Mouse (Mus musculus) heart, embryonic 11.5 days (tissue): ENCODE data around the gene Defa36. TPM values are rescaled to one million over a fixed set of nuclear protein-coding genes. Genes with fewer than 3 reads are reported as not detected.
"Not testable (repeated sequence)": the region's sequence is repeated elsewhere in the genome, so short reads cannot be mapped to it uniquely, and the experiment has no call there.

Experiments
- ATAC-seq: fragments of 200-750 bp; cut with Nextera tagmentation; replicated peaks from 2 replicates; pipeline ENCODE4 v1.8.0; 2017; ENCODE audit warnings: moderate library complexity; ENCODE audit not compliant: insufficient number of reproducible peaks, low FRiP score, low TSS enrichment
- H3K27ac ChIP-seq: fragments of 300-500 bp; sonication (generic); 2 replicates; pipeline ENCODE4 v1.5.1; 2014; ENCODE audit warnings: mild to moderate bottlenecking, low read depth, low read length
- H3K27me3 ChIP-seq: fragments of 300-500 bp; sonication (generic); 2 replicates; pipeline ENCODE4 v1.6.1; 2014; ENCODE audit warnings: mild to moderate bottlenecking, low read length, mixed read lengths; ENCODE audit not compliant: control insufficient read depth, insufficient read depth
- H3K36me3 ChIP-seq: fragments of 300-500 bp; sonication (generic); 2 replicates; pipeline ENCODE4 v1.6.1; 2014; ENCODE audit warnings: mild to moderate bottlenecking, low read length, moderate library complexity, mixed read lengths; ENCODE audit not compliant: control insufficient read depth, insufficient read depth
- H3K4me1 ChIP-seq: fragments of 300-500 bp; sonication (generic); 2 replicates; pipeline ENCODE4 v1.6.1; 2014; ENCODE audit warnings: low read length; ENCODE audit not compliant: control insufficient read depth, insufficient read depth
- H3K4me2 ChIP-seq: fragments of 300-500 bp; sonication (generic); 2 replicates; pipeline ENCODE4 v1.6.1; 2014; ENCODE audit warnings: mild to moderate bottlenecking, moderate library complexity
- H3K4me3 ChIP-seq: fragments of 300-500 bp; sonication (generic); 2 replicates; pipeline ENCODE4 v1.5.1; 2014; ENCODE audit warnings: low read depth, low read length
- H3K9ac ChIP-seq: fragments of 300-500 bp; sonication (generic); 2 replicates; pipeline ENCODE4 v1.6.1; 2014; ENCODE audit warnings: mild to moderate bottlenecking, low read depth, low read length, moderate library complexity
- H3K9me3 ChIP-seq: fragments of 300-500 bp; sonication (generic); replicated peaks from 2 replicates; pipeline ENCODE4 v1.6.1; 2016; ENCODE audit warnings: low read length; ENCODE audit not compliant: control insufficient read depth
- WGBS: fragments of 180-500 bp; shearing (Covaris S2); extraction: QIAGEN DNeasy Blood & Tissue Kit; methylation state at CpG from one replicate; pipeline ENCODE4 v1.1.7; 2014; ENCODE audit not compliant: insufficient replicate concordance; 5-methylcytosine and 5-hydroxymethylcytosine counted together
- polyA plus RNA-seq: library from polyadenylated mRNA; unstranded; fragments of >200 nt; fragmentation: Nextera tagmentation; extraction: Ambion mirVana; gene quantifications from 2 replicates; pipeline ENCODE4 v1.2.1, GENCODE M21; 2014

The Defa36 gene
- not detected in 2 replicates for polyA plus RNA-seq

- not testable (repeated sequence) for ATAC-seq, H3K27ac ChIP-seq, H3K4me3 ChIP-seq, H3K27me3 ChIP-seq, H3K4me1 ChIP-seq, H3K9ac ChIP-seq, H3K36me3 ChIP-seq, H3K9me3 ChIP-seq, H3K4me2 ChIP-seq
- WGBS, result no CpG with 5 or more reads among the region's 1 CpGs
Observed at GRCm38 (mm10) chr8:21427111-21427510, at the start of gene Defa36. TSS of gene Defa36 (plus strand) at chr8:21427411.

- not testable (repeated sequence) for ATAC-seq, H3K9me3 ChIP-seq, H3K4me2 ChIP-seq, H3K27me3 ChIP-seq, H3K9ac ChIP-seq, H3K4me3 ChIP-seq, H3K27ac ChIP-seq, H3K4me1 ChIP-seq, H3K36me3 ChIP-seq
- no CpG with 5 or more reads among the region's 2 CpGs for WGBS
Observed at GRCm38 (mm10) chr8:21378215-21378614, 49.0 kb upstream of the Defa36 start, which contains the start of gene Defa2. TSS of gene Defa2 (plus strand) at chr8:21378515.

GRCm38 (mm10) chr8:21391511-21391910 lies 35.7 kb upstream of the Defa36 start, which contains the start of gene Defa33:
TSS of gene Defa33 (plus strand) at chr8:21391811.
- not testable (repeated sequence) for ATAC-seq, H3K27me3 ChIP-seq, H3K4me1 ChIP-seq, H3K4me3 ChIP-seq, H3K4me2 ChIP-seq, H3K9me3 ChIP-seq, H3K36me3 ChIP-seq, H3K27ac ChIP-seq, H3K9ac ChIP-seq
- no CpG with 5 or more reads among the region's 2 CpGs for WGBS

- WGBS, result no CpG with 5 or more reads among the region's 1 CpGs
- ATAC-seq, H3K4me3 ChIP-seq, H3K4me2 ChIP-seq, H3K9me3 ChIP-seq, H3K4me1 ChIP-seq, H3K36me3 ChIP-seq, H3K27ac ChIP-seq, H3K27me3 ChIP-seq, H3K9ac ChIP-seq: not testable (repeated sequence)
Observed at GRCm38 (mm10) chr8:21456460-21456859, 29.2 kb downstream of the Defa36 start, which contains the start of gene Gm7849. TSS of gene Gm7849 (minus strand) at chr8:21456560.

Other genes with a start within 250 kb of the Defa36 start
- not detected in 2 replicates for gene Defa31, start 235.8 kb upstream of the Defa36 start, polyA plus RNA-seq
- not detected in 2 replicates for gene Gm15293, start 225.8 kb upstream of the Defa36 start, polyA plus RNA-seq
- gene Gm15292, start 177.7 kb upstream of the Defa36 start, polyA plus RNA-seq, result not detected in 2 replicates
- not detected in 2 replicates for gene Defa27, start 111.9 kb upstream of the Defa36 start, polyA plus RNA-seq
- gene Defa29, start 100.4 kb upstream of the Defa36 start, polyA plus RNA-seq, result not detected in 2 replicates
- not detected in 2 replicates for gene Defa2, start 48.9 kb upstream of the Defa36 start, polyA plus RNA-seq
- gene Defa33, start 35.6 kb upstream of the Defa36 start, polyA plus RNA-seq, result not detected in 2 replicates
- gene Gm7849, start 29.1 kb downstream of the Defa36 start, polyA plus RNA-seq, result not detected in 2 replicates
- not detected in 2 replicates for gene Defa20, start 81.8 kb downstream of the Defa36 start, polyA plus RNA-seq
- gene Defa32, start 101.6 kb downstream of the Defa36 start, polyA plus RNA-seq, result not detected in 2 replicates
- not detected in 2 replicates for gene Defa37, start 138.0 kb downstream of the Defa36 start, polyA plus RNA-seq
- gene Defa28, start 155.6 kb downstream of the Defa36 start, polyA plus RNA-seq, result not detected in 2 replicates
- not detected in 2 replicates for gene Gm7861, start 167.1 kb downstream of the Defa36 start, polyA plus RNA-seq
- gene Defa26, start 190.8 kb downstream of the Defa36 start, polyA plus RNA-seq, result not detected in 2 replicates
- gene Defa17, start 228.4 kb downstream of the Defa36 start, polyA plus RNA-seq, result not detected in 2 replicates
- not detected in 2 replicates for gene Defa34, start 238.4 kb downstream of the Defa36 start, polyA plus RNA-seq